Mouse (Mus musculus): ENCODE results near the gene Scd1.
"Not testable (repeated sequence)": the region's sequence is repeated elsewhere in the genome, so short reads cannot be mapped to it uniquely, and the experiment has no call there.

Gene Scd1

GRCm38 (mm10) chr19:44396742-44397141, 10.9 kb downstream of the Scd1 start:
- no peak for DNase-seq

- no peak for DNase-seq
Measured at GRCm38 (mm10) chr19:44394972-44395371, 12.7 kb downstream of the Scd1 start.

GRCm38 (mm10) chr19:44393962-44394422, 13.7 kb downstream of the Scd1 start:
- DNase-seq = no peak

GRCm38 (mm10) chr19:44392339-44393009, 15.2 kb downstream of the Scd1 start:
- DNase-seq = no peak

GRCm38 (mm10) chr19:44391856-44392255, 15.8 kb downstream of the Scd1 start:
- DNase-seq = no peak

- no peak for DNase-seq
Measured at GRCm38 (mm10) chr19:44389507-44389906, 18.2 kb downstream of the Scd1 start.

GRCm38 (mm10) chr19:44388475-44389428, 18.9 kb downstream of the Scd1 start:
- peak; percentile 94 for DNase-seq

- no peak for DNase-seq
Measured at GRCm38 (mm10) chr19:44387746-44388474, 19.8 kb downstream of the Scd1 start.

- no peak for DNase-seq
Measured at GRCm38 (mm10) chr19:44387089-44387671, 20.5 kb downstream of the Scd1 start.

- no peak for DNase-seq
Measured at GRCm38 (mm10) chr19:44385887-44386498, 21.7 kb downstream of the Scd1 start.

- DNase-seq = no peak
Measured at GRCm38 (mm10) chr19:44382682-44383321, 24.9 kb downstream of the Scd1 start.

- DNase-seq = no peak
Measured at GRCm38 (mm10) chr19:44380065-44380464, 27.6 kb downstream of the Scd1 start.

GRCm38 (mm10) chr19:44379090-44379489, 28.6 kb downstream of the Scd1 start:
- DNase-seq = no peak

- DNase-seq = no peak
Measured at GRCm38 (mm10) chr19:44377629-44378375, 29.9 kb downstream of the Scd1 start.

GRCm38 (mm10) chr19:44376511-44376951, 31.1 kb downstream of the Scd1 start:
- no peak for DNase-seq

- DNase-seq = peak; percentile 69
Measured at GRCm38 (mm10) chr19:44372969-44373368, 34.7 kb downstream of the Scd1 start.

- no peak for DNase-seq
Measured at GRCm38 (mm10) chr19:44370231-44370630, 37.4 kb downstream of the Scd1 start.

- no peak for DNase-seq
Measured at GRCm38 (mm10) chr19:44369371-44369770, 38.3 kb downstream of the Scd1 start.

- not testable (repeated sequence) for DNase-seq
Measured at GRCm38 (mm10) chr19:44367076-44367475, 40.6 kb downstream of the Scd1 start.

GRCm38 (mm10) chr19:44365733-44366132, 41.9 kb downstream of the Scd1 start:
- no peak for DNase-seq

GRCm38 (mm10) chr19:44364029-44364428, 43.6 kb downstream of the Scd1 start:
- DNase-seq = no peak
